Comparison of ENCODE assay signal across 7 mouse cellular contexts in the genomic region with DNA sequence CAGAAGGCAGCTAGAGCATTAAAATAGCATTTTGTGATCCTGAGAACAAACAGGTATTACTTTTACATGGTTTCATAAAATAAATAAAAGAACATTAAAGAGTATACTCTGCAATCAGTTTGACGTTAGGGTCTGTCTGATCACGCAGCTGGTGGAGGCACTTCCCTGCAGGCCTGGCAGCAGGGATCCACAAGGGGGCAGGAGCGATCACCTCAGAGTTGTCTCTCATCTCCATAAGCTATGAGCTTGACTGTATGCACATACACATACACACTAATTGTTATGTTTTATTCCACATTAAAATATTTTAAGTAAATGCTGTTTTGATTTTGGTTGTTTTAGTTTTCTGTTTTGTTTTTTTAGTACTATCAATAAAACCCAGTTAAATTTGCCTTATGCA. TPM values are rescaled to one million over a fixed set of nuclear protein-coding genes. Genes with fewer than 3 reads are reported as not detected.
A peak's percentile ranks its signal among the peaks of the same experiment; 100 is the strongest.
DNase-seq lines count a peak whose midpoint lies in the region; ATAC-seq lines count a peak whose summit lies in the region.

No protein-coding gene starts in this region.

- no peaks in the 10 kb centered on the region for H3K27me3 ChIP-seq in liver, embryonic 15.5 days

- peak; percentile 74 for ATAC-seq in activated CD4-positive, CD25-positive, alpha-beta regulatory T cell, adult 4 months
- peak; percentile 66; the same call in 1 of the 2 replicates for ATAC-seq in liver, embryonic 15.5 days (ENCODE audit: insufficient read depth)

- H3K4me1 ChIP-seq in liver, embryonic 15.5 days (replicated peaks) = no peaks in the 10 kb centered on the region

- no peak overlapping the region for H3K4me3 ChIP-seq in liver, embryonic 15.5 days (replicated peaks)

- DNase-seq in right cerebral cortex, adult 18-20 months = peak; percentile 21
- no peak for DNase-seq in right cerebral cortex, postnatal 25 days
- peak; percentile 13 for DNase-seq in embryo, embryonic 11.5 days (ENCODE audit: low read depth, low spot score)
- DNase-seq in heart, postnatal 4 days = peak; percentile 73
- peak; percentile 19 for DNase-seq in retina, postnatal 7 days (ENCODE audit: low read depth, low spot score)

- H3K9ac ChIP-seq in liver, embryonic 15.5 days = no peak overlapping the region

- H3K9me3 ChIP-seq in liver, embryonic 15.5 days (replicated peaks) = no peaks in the 10 kb centered on the region

- H3K4me2 ChIP-seq in liver, embryonic 15.5 days = no peak overlapping the region

- WGBS in liver, embryonic 15.5 days (ENCODE audit: insufficient replicate concordance) = 17% methylated on average over 3 of the region's 3 CpGs

- H3K27ac ChIP-seq in liver, embryonic 15.5 days (replicated peaks) = no peak overlapping the region

- peaks cover 8% of the 10 kb centered on the region; the same call in 1 of the 2 replicates for H3K36me3 ChIP-seq in liver, embryonic 15.5 days (replicated peaks)

RNA-seq across cellular contexts. Expression of gene Rabgap1l, which starts 34.8 kb away (rescaled TPM):
- 100 to 1,000 TPM; 250 to 264 TPM for polyA plus RNA-seq in activated CD4-positive, CD25-positive, alpha-beta regulatory T cell, adult 4 months (2017; shearing (Covaris generic))
- 100 to 1,000 TPM; 120 to 126 TPM for total RNA-seq in heart, postnatal 4 days (2021)
- 26.5 and 26.7 TPM in 2 replicates for polyA plus RNA-seq in liver, embryonic 15.5 days (2015; fragmentation: Nextera tagmentation; extraction: Ambion mirVana)
